Mouse (Mus musculus): ENCODE measurements around the gene Hk1.
A peak's percentile ranks its signal among the peaks of the same experiment; 100 is the strongest.

- TF ChIP-seq TCF12 (IDR thresholded peaks at IDR 0.05; ENCODE audit: low read depth, low read length) (no peak), CTCF (IDR thresholded peaks at IDR 0.05 in 2 of 3, conservative IDR thresholded peaks at IDR 0.05 in 1 of 3; ENCODE audit: control insufficient read depth in 1 of 3, insufficient read depth in 1 of 3, low read depth in 2 of 3, low read length in 3 of 3, poor library complexity in 1 of 3, severe bottlenecking in 1 of 3) (peak; percentile 37 to 77 (median 61)), POLR2A (IDR thresholded peaks at IDR 0.05; ENCODE audit: control insufficient read depth in 1 of 2, insufficient read depth in 1 of 2, low read depth in 1 of 2, low read length in 2 of 2, poor library complexity in 1 of 2) (no peak), E2F4 (IDR thresholded peaks at IDR 0.05; ENCODE audit: borderline replicate concordance, low read depth, low read length) (no peak), GATA1 (IDR thresholded peaks at IDR 0.05; ENCODE audit: low read depth, low read length) (peak; percentile 53; the same call in 1 of the 2 replicates), TAL1 (IDR thresholded peaks at IDR 0.05; ENCODE audit: low read length) (no peak), UBTF (IDR thresholded peaks at IDR 0.05; ENCODE audit: borderline replicate concordance, insufficient read depth, low read depth, low read length) (no peak), SMC3 (IDR thresholded peaks at IDR 0.05; ENCODE audit: low read depth, low read length) (peak; percentile 52), KAT2A (conservative IDR thresholded peaks at IDR 0.05; ENCODE audit: low read depth, low read length) (no peak), ZNF384 (IDR thresholded peaks at IDR 0.05; ENCODE audit: low read depth, low read length) (no peak)
These were observed 50.8 kb downstream of the Hk1 start for GRCm38 (mm10) chr10:62328886-62329412.
